Comparison of ENCODE assay signal across 8 mouse cellular contexts in genomic region chr4:41737602-41738255, GRCm38 (mm10). TPM values are rescaled to one million over a fixed set of nuclear protein-coding genes. Genes with fewer than 3 reads are reported as not detected.
DNase-seq lines count a peak whose midpoint lies in the region; ATAC-seq and TF ChIP-seq lines count a peak whose summit lies in the region.

No protein-coding gene starts in this region.

- H3K4me2 ChIP-seq in intestine, postnatal 0 days (replicated peaks; ENCODE audit: low read depth), result 0 out of 2 replicates have a peak overlapping the region, but pooled peaks have one; percentile 9
- H3K4me2 ChIP-seq in midbrain, embryonic 16.5 days (ENCODE audit: low read length), result no peak overlapping the region

- WGBS in intestine, postnatal 0 days, result 19% methylated on average over 8 of the region's 8 CpGs
- WGBS in midbrain, embryonic 16.5 days, result 45% methylated on average over 8 of the region's 8 CpGs

- ATAC-seq in intestine, postnatal 0 days, result peak; percentile 43
- 0 out of 2 replicates have a peak, but pooled peaks have one; percentile 16 for ATAC-seq in midbrain, embryonic 16.5 days

- peak; percentile 67; the same call in 1 of the 2 replicates for TF ChIP-seq CTCF in testis, adult 2 months (IDR thresholded peaks at IDR 0.05; ENCODE audit: control insufficient read depth, insufficient read depth, insufficient replicate concordance, low read depth, low read length)
- TF ChIP-seq CTCF in intestine, postnatal 0 days (IDR thresholded peaks at IDR 0.05; ENCODE audit: low read depth), result peak; percentile 90

- no peak overlapping the region for H3K9ac ChIP-seq in intestine, postnatal 0 days (ENCODE audit: low read depth, low read length)
- no peak overlapping the region for H3K9ac ChIP-seq in midbrain, embryonic 16.5 days (ENCODE audit: low read depth, low read length)

- H3K36me3 ChIP-seq in testis, adult 2 months (ENCODE audit: control insufficient read depth, insufficient read depth, low read length), result no peaks in the 10 kb centered on the region
- H3K36me3 ChIP-seq in intestine, postnatal 0 days (ENCODE audit: control insufficient read depth, insufficient read depth), result peaks cover 7% of the 10 kb centered on the region; the same call in 1 of the 2 replicates
- H3K36me3 ChIP-seq in midbrain, embryonic 16.5 days (ENCODE audit: control insufficient read depth, insufficient read depth, low read length), result peaks cover 3% of the 10 kb centered on the region; the same call in 1 of the 2 replicates

- no peak for TF ChIP-seq POLR2A in testis, adult 2 months (IDR thresholded peaks at IDR 0.05; ENCODE audit: control insufficient read depth, low read depth, low read length)

- no peak overlapping the region for H3K4me3 ChIP-seq in testis, adult 2 months (ENCODE audit: control insufficient read depth, low read depth, low read length)
- no peak overlapping the region for H3K4me3 ChIP-seq in intestine, postnatal 0 days (ENCODE audit: low read depth, low read length)
- no peak overlapping the region for H3K4me3 ChIP-seq in midbrain, embryonic 16.5 days (ENCODE audit: low read depth, low read length)

- H3K4me1 ChIP-seq in testis, adult 2 months (ENCODE audit: control insufficient read depth, insufficient read depth, low read length), result peaks cover 12% of the 10 kb centered on the region
- peaks cover 8% of the 10 kb centered on the region; the same call in 1 of the 2 replicates for H3K4me1 ChIP-seq in intestine, postnatal 0 days (replicated peaks; ENCODE audit: control insufficient read depth, insufficient read depth, low read length)
- H3K4me1 ChIP-seq in midbrain, embryonic 16.5 days (ENCODE audit: control insufficient read depth, insufficient read depth, low read length), result peaks cover 16% of the 10 kb centered on the region

- intact Hi-C loops in left cerebral cortex, postnatal 4 days (cut with DNase I), result loop anchor here (2.0 kb wide), 1 partner anchor 23 kb away; no protein-coding TSS in a partner anchor

- DNase-seq in testis, postnatal 14 days (ENCODE audit: low spot score), result no peak
- DNase-seq in cerebellum, adult 8-10 months, result peak; percentile 63
- DNase-seq in frontal cortex, postnatal 10 days (ENCODE audit: low spot score in 2 of 2), result peak; percentile 75 to 76
- peak; percentile 78 for DNase-seq in left cerebral cortex, postnatal 4 days
- peak; percentile 60 to 78 for DNase-seq in spleen, postnatal 4 days (ENCODE audit: low spot score in 2 of 2)

- no peak overlapping the region for H3K27ac ChIP-seq in testis, adult 2 months (ENCODE audit: control insufficient read depth, insufficient read depth, low read depth, low read length)
- no peak overlapping the region; the same call in 1 of the 2 replicates for H3K27ac ChIP-seq in intestine, postnatal 0 days (ENCODE audit: low read depth, low read length)
- H3K27ac ChIP-seq in midbrain, embryonic 16.5 days (ENCODE audit: low read length), result no peak overlapping the region

- no peaks in the 10 kb centered on the region for H3K27me3 ChIP-seq in testis, adult 2 months (ENCODE audit: control insufficient read depth, insufficient read depth, low read length)
- H3K27me3 ChIP-seq in intestine, postnatal 0 days (replicated peaks; ENCODE audit: control insufficient read depth, insufficient read depth, low read length), result peaks cover 3% of the 10 kb centered on the region; the same call in 1 of the 2 replicates
- H3K27me3 ChIP-seq in midbrain, embryonic 16.5 days (ENCODE audit: control insufficient read depth, insufficient read depth, low read depth, low read length), result peaks cover 7% of the 10 kb centered on the region

- no peaks in the 10 kb centered on the region for H3K9me3 ChIP-seq in intestine, postnatal 0 days (ENCODE audit: control insufficient read depth)
- no peaks in the 10 kb centered on the region for H3K9me3 ChIP-seq in midbrain, embryonic 16.5 days (replicated peaks; ENCODE audit: control insufficient read depth, low read length, poor library complexity, severe bottlenecking)

RNA-seq across cellular contexts. Expression of gene Arid3c, which starts 6.8 kb away (rescaled TPM):
- polyA plus RNA-seq in testis, adult 2 months (2012; rRNA removed), result 0.12 and 0.17 TPM in 2 replicates
- polyA plus RNA-seq in intestine, postnatal 0 days (2015; fragmentation: Nextera tagmentation; extraction: Ambion mirVana), result not detected in 2 replicates
- under 1 TPM; 0.22 to 0.26 TPM for total RNA-seq in left cerebral cortex, postnatal 4 days (2021)
- polyA plus RNA-seq in midbrain, embryonic 16.5 days (2015; fragmentation: Nextera tagmentation; extraction: Ambion mirVana), result 0.58 and 1.2 TPM in 2 replicates

RNA-seq across cellular contexts. Expression of gene Dctn3, which starts 14.8 kb away (rescaled TPM):
- 84.2 and 90.3 TPM in 2 replicates for polyA plus RNA-seq in testis, adult 2 months (2012; rRNA removed)
- 127 and 144 TPM in 2 replicates for polyA plus RNA-seq in intestine, postnatal 0 days (2015; fragmentation: Nextera tagmentation; extraction: Ambion mirVana)
- total RNA-seq in left cerebral cortex, postnatal 4 days (2021), result 100 to 1,000 TPM; 161 to 166 TPM
- polyA plus RNA-seq in midbrain, embryonic 16.5 days (2015; fragmentation: Nextera tagmentation; extraction: Ambion mirVana), result 295 and 313 TPM in 2 replicates

RNA-seq across cellular contexts. Expression of gene Galt, which starts 17.3 kb away (rescaled TPM):
- polyA plus RNA-seq in testis, adult 2 months (2012; rRNA removed), result 11.1 and 13.6 TPM in 2 replicates
- 90.5 and 105 TPM in 2 replicates for polyA plus RNA-seq in intestine, postnatal 0 days (2015; fragmentation: Nextera tagmentation; extraction: Ambion mirVana)
- 10 to 100 TPM; 52.7 to 54.4 TPM for total RNA-seq in left cerebral cortex, postnatal 4 days (2021)
- 52.5 and 58.9 TPM in 2 replicates for polyA plus RNA-seq in midbrain, embryonic 16.5 days (2015; fragmentation: Nextera tagmentation; extraction: Ambion mirVana)

RNA-seq across cellular contexts. Expression of gene Sigmar1, which starts 18.2 kb away (rescaled TPM):
- 21.0 and 22.3 TPM in 2 replicates for polyA plus RNA-seq in testis, adult 2 months (2012; rRNA removed)
- polyA plus RNA-seq in intestine, postnatal 0 days (2015; fragmentation: Nextera tagmentation; extraction: Ambion mirVana), result 46.4 and 50.6 TPM in 2 replicates
- total RNA-seq in left cerebral cortex, postnatal 4 days (2021), result 10 to 100 TPM; 45.7 to 49.7 TPM
- 57.3 and 65.1 TPM in 2 replicates for polyA plus RNA-seq in midbrain, embryonic 16.5 days (2015; fragmentation: Nextera tagmentation; extraction: Ambion mirVana)

RNA-seq across cellular contexts. Expression of gene Rpp25l, which starts 24.4 kb away (rescaled TPM):
- polyA plus RNA-seq in testis, adult 2 months (2012; rRNA removed), result 21.8 and 27.5 TPM in 2 replicates
- polyA plus RNA-seq in intestine, postnatal 0 days (2015; fragmentation: Nextera tagmentation; extraction: Ambion mirVana), result 47.4 and 51.3 TPM in 2 replicates
- total RNA-seq in left cerebral cortex, postnatal 4 days (2021), result 10 to 100 TPM; 32.2 to 34.5 TPM
- polyA plus RNA-seq in midbrain, embryonic 16.5 days (2015; fragmentation: Nextera tagmentation; extraction: Ambion mirVana), result 52.3 and 52.4 TPM in 2 replicates
